Mouse (Mus musculus) left cerebral cortex, adult 2 months (tissue): Measurements from ENCODE around the gene Myl6. TPM values are rescaled to one million over a fixed set of nuclear protein-coding genes. Genes with fewer than 3 reads are reported as not detected.

Source experiments
- DNase-seq, 2 experiments: peaks; one replicate each; pipeline ENCODE4 v3.0.0; 2021 to 2022; ENCODE audit warnings: low spot score in 2 of 2, mixed read lengths in 1 of 2; ENCODE audit errors: extremely low spot score in 1 of 2
- H3K27ac ChIP-seq: fragments of 200-600 bp; 2 replicates; pipeline ENCODE4 v1.8.1; 2022
- H3K4me3 ChIP-seq: fragments of 200-600 bp; 2 replicates; pipeline ENCODE4 v1.8.1; 2022
- CTCF ChIP-seq: fragments of 200-600 bp; IDR thresholded peaks from 2 replicates; pipeline ENCODE4 v1.8.1; 2022; ENCODE audit warnings: antibody characterized with exemption, mild to moderate bottlenecking, moderate library complexity
- intact Hi-C: fragments of 180-260 bp; cut with DNase I; formaldehyde crosslinking; loops from one replicate; pipeline ENCODE4 v1.15.1; 2025
- total RNA-seq, 2 experiments: library from RNA; stranded (reverse); gene quantifications; 2 replicates each; pipeline ENCODE4 v1.2.3; 2021

Myl6 gene
- total RNA-seq, 2 experiments from 2014 or later, result 555 to 562 TPM

DNA sequence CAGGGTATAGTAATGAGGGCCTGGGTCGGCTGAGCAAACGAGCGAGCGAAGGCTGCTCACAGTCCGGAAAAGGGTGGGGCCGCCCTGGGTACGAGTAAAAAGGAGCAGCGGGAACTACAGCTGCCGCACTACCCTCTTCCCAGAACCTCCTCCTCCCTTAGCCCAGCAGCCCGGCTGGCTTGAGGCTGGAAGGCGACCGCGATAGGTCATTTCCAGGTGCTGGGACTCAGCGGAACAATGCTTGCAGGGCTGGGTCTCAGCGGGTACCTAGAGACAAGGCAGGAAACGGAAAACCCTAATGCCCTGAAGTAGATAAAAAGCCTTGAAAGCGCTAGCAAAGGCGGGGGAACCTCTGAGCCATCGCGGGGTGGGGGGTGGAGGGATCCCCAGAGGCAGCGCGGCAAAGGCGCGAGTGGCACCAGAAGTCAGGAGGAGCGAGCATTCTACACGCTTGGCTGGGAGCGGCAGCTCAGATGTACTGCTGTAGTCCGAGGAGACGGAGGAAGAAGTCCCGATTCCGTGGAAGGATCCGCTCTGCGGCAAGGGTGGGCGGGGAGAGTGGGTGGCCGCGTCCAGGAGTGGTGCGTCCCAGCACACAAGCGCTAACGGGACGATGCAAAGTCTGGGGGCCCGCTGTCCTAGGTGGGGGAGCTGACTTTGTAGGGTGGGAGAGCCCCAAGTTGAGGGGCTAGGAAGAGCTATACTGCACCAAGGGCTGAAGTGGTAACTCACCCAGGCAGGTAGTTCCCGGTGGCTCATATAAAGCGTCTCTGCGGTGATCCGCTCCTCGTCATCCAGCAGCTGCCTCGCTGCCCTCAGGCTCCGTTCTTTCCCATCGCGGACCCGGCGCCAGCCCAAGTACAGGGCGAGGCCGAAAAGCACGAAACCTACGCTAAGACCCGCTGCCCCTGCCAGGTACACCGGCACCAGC, 31.1 kb upstream of the Myl6 start:
- H3K4me3 ChIP-seq, result peak overlapping the region; percentile 89
- no peak for TF ChIP-seq CTCF
- H3K27ac ChIP-seq, result peak overlapping the region; percentile 61
- DNase-seq, result peak; percentile 39 to 52
- intact Hi-C loops, result loop anchor here (2.0 kb wide), 1 partner anchor 22 kb away; no protein-coding TSS in a partner anchor

DNA sequence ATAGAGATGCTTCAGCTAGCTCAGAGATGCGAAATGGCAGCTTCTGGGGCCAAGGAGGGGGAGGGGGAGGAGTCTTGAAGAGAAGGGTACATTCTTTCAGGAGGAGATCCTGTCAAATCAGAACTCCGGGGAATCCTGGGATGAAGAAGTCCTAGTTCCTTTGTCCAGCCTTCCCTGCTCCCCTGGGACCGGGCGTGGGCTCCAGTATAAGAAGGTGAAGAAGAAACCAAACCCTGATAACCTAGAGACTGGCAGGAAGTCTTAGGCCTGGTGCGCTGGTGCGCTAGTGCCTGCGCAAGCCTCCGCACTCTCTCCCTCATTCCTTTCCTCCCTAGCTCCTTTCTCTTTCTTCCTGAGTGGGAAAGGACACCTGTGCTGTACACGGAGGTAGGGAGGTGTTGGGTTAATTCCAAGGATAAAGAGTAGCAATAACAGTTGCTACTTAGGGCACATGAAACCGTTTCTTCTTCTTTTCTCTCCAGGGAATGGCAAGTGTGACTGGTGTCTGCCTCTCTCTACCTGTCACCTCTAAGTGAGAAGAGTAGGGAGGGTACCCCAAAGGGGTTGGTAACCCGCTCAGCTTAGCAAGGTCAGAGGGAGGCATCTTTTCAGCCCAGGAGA, 30.3 kb upstream of the Myl6 start:
- intact Hi-C loops, result loop anchor here (2.0 kb wide), 1 partner anchor 21 kb away; no protein-coding TSS in a partner anchor

GRCm38 (mm10) chr10:128522351-128522750, 28.4 kb upstream of the Myl6 start:
- Histone ChIP-seq H3K27ac (no peak overlapping the region), H3K4me3 (no peak overlapping the region)
- DNase-seq, result no peak
- intact Hi-C loops, result no loop called here
- TF ChIP-seq CTCF, result no peak

More for the DNA sequence above, 30.3 kb upstream of the Myl6 start:
- H3K27ac ChIP-seq, result peak overlapping the region; percentile 61; the same call in 1 of the 2 replicates
- DNase-seq, result no peak
- TF ChIP-seq CTCF, result no peak
- peak overlapping the region; percentile 89 for H3K4me3 ChIP-seq

DNA sequence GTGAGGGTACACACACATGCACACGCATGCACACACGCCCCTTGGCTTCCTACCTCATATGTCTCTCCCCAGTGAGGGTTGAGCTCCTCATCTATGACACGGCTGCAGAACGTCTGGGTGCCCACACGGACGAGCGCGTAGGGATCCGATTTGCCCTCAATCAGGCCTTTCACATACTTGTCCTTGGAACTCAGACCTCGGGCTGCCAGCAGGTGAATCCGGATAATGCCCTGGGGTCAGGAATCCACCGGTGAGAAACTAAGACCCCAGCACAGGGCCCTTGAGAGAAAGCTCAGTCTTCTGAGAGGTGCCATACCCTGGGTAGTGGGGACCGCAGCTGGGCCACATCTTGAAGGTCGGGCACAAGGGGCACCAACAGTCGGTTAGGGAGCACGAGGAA, 26.6 kb upstream of the Myl6 start:
- Histone ChIP-seq H3K4me3 (no peak overlapping the region), H3K27ac (no peak overlapping the region)
- TF ChIP-seq CTCF, result no peak
- DNase-seq, result no peak
- intact Hi-C loops, result no loop called here

GRCm38 (mm10) chr10:128518833-128519232, 24.9 kb upstream of the Myl6 start:
- intact Hi-C loops, result loop anchor here (2.0 kb wide), 1 partner anchor 18 kb away; no protein-coding TSS in a partner anchor
- Histone ChIP-seq H3K27ac (no peak overlapping the region), H3K4me3 (no peak overlapping the region)
- peak in 1 of 2 experiments; percentile 35 for DNase-seq
- TF ChIP-seq CTCF, result peak; percentile 62

DNA sequence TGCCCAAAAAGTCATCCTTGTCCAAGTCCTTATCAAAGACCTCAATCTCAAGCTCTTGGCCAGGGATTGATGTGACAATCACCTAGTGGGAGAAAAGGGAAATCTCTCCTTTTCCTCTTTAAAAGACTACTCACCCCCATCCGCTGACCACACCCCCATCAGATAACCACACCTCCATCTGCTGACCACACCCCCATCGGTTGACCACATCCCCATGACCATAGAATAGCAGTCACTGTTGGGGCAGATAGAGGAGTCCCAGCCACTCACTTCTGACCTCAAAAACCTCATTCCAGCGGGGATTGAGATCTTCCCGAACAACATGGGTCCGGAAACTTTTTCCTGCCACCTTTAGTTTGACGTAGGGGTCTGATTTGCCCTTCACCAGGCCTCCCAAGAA, 22.7 kb upstream of the Myl6 start:
- Histone ChIP-seq H3K27ac (no peak overlapping the region), H3K4me3 (no peak overlapping the region)
- no peak for DNase-seq
- intact Hi-C loops, result no loop called here
- no peak for TF ChIP-seq CTCF

DNA sequence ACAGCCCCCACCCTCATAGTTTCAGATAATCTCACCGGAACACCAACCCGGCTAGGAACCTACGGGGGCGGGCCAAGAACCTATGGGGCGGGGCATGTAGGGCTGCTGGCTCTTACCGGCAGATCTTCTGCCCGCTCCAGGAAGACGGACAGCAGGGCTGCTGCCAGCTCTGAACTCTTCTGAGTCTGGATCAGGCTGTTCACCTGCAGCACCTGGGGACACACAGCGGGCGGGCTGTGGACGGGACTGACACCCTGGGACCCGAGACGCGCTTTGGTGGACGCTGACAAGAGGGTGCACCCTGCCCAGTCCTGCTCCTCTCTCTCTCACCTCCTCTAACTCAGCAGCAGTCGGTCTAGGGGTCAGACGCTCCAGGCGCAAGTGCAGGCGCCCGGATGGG, 22.1 kb upstream of the Myl6 start:
- intact Hi-C loops, result no loop called here
- no peak for TF ChIP-seq CTCF
- Histone ChIP-seq H3K27ac (no peak overlapping the region), H3K4me3 (no peak overlapping the region)
- no peak for DNase-seq

DNA sequence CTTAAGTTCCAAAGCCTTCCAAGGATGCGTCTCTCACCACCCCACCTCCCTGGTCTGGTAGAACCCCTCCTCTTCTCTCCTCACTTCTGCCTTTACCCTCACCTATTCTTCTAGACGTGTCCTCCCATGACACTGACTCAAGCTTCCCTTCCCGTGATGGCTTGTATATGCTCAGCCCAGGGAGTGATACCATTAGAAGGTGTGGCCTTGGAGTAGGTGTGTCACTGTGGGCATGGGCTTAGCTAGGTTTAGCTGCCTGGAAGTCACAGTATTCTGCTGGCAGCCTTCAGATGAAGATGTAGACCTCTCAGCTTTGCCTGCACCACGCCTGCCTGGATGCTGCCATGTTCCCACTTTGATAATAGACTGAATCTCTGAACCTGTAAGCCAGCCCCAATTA, 21.1 kb upstream of the Myl6 start:
- DNase-seq, result no peak
- intact Hi-C loops, result no loop called here
- H3K27ac ChIP-seq, result no peak overlapping the region
- TF ChIP-seq CTCF, result no peak
- H3K4me3 ChIP-seq, result no peak overlapping the region

DNA sequence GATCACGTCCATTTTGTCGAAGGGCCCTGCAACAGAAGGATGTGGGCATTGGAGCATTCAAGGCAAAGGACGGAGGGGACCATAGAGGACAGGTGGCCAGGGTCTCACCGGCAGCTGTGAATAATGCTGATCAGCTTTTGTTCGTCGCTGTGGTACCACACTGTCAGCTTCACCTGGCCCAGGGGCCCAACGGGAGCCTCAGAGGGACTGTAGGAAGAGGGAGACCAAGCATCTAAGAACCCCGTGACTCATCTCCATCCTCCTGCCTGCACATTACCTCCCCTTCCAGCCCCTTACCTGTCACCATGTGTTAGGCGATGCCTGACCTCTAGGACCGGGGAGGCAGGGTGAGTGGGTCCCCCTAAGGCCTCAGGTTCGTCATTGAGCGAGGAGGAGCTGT, 17.8 kb upstream of the Myl6 start:
- DNase-seq, result no peak
- TF ChIP-seq CTCF, result no peak
- no peak overlapping the region for H3K27ac ChIP-seq
- H3K4me3 ChIP-seq, result no peak overlapping the region
- intact Hi-C loops, result no loop called here

- H3K4me3 ChIP-seq, result no peak overlapping the region
- no peak for DNase-seq
- H3K27ac ChIP-seq, result no peak overlapping the region
- intact Hi-C loops, result no loop called here
- no peak for TF ChIP-seq CTCF
Observed at GRCm38 (mm10) chr10:128511189-128511588, 17.2 kb upstream of the Myl6 start.

DNA sequence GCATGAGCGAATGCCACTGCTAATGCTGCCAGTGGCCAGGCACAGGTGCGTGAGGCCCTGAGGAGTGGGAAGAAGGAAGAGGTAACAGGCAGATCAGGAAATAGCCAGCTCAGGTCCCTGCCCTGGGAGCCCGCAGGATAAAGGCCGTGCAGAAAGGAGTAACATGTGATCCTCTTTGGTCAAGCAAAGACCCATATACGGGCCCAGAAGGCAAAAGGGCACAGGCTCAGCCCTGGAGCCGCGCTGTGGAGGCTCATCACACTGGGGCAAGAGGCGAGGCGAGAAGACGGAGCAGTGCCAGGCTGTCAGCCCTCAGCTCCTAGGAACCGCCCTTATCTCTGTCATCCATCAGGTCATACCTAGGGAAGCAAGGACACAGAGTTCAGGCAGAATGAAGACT, 16.4 kb upstream of the Myl6 start:
- no peak for DNase-seq
- no peak for TF ChIP-seq CTCF
- H3K4me3 ChIP-seq, result no peak overlapping the region

GRCm38 (mm10) chr10:128509831-128510230, 15.9 kb upstream of the Myl6 start:
- H3K4me3 ChIP-seq, result no peak overlapping the region
- intact Hi-C loops, result no loop called here
- DNase-seq, result no peak
- no peak for TF ChIP-seq CTCF
- H3K27ac ChIP-seq, result no peak overlapping the region

More for the DNA sequence above, 16.4 kb upstream of the Myl6 start:
- intact Hi-C loops, result no loop called here
- no peak overlapping the region for H3K27ac ChIP-seq
